Mouse (Mus musculus) heart, embryonic 14.5 days (tissue): ENCODE data around the gene Tmem204. TPM values are rescaled to one million over a fixed set of nuclear protein-coding genes. Genes with fewer than 3 reads are reported as not detected.

Experiments
- ATAC-seq: fragments of 200-750 bp; cut with Nextera tagmentation; 2 replicates; pipeline ENCODE4 v1.8.0; 2017; ENCODE audit warnings: low read depth, moderate TSS enrichment; ENCODE audit not compliant: insufficient number of reproducible peaks, insufficient read depth, low FRiP score
- H3K27ac ChIP-seq, 2 experiments: fragments of 200-500 bp in 1 of 2; fragments of 300-500 bp in 1 of 2; sonication (generic) in 1 of 2; replicated peaks in 1 of 2; 2 replicates each; pipeline ENCODE4 v1.5.1; 2012 to 2014; ENCODE audit warnings: low read depth in 2 of 2, low read length in 2 of 2, control low read depth in 1 of 2, mild to moderate bottlenecking in 1 of 2, mixed read lengths in 1 of 2; ENCODE audit not compliant: control insufficient read depth in 1 of 2, insufficient read depth in 1 of 2
- H3K27me3 ChIP-seq: fragments of 300-500 bp; sonication (generic); 2 replicates; pipeline ENCODE4 v1.6.1; 2014; ENCODE audit warnings: mild to moderate bottlenecking, low read length, control low read depth; ENCODE audit not compliant: control insufficient read depth, insufficient read depth
- H3K36me3 ChIP-seq: fragments of 300-500 bp; sonication (generic); 2 replicates; pipeline ENCODE4 v1.6.1; 2014; ENCODE audit warnings: mild to moderate bottlenecking, control low read depth, low read length, mixed read lengths; ENCODE audit not compliant: control insufficient read depth, insufficient read depth
- H3K4me1 ChIP-seq, 2 experiments: fragments of 200-500 bp in 1 of 2; fragments of 300-500 bp in 1 of 2; sonication (generic) in 1 of 2; 2 replicates each; pipeline ENCODE4 v1.6.1; 2012 to 2014; ENCODE audit warnings: low read length in 2 of 2, control low read depth in 1 of 2, mixed read lengths in 1 of 2; ENCODE audit not compliant: control insufficient read depth in 2 of 2, insufficient read depth in 2 of 2
- H3K4me2 ChIP-seq: fragments of 300-500 bp; sonication (generic); 2 replicates; pipeline ENCODE4 v1.6.1; 2014; ENCODE audit warnings: mild to moderate bottlenecking, low read length
- H3K4me3 ChIP-seq, 2 experiments: fragments of 200-500 bp in 1 of 2; fragments of 300-500 bp in 1 of 2; sonication (generic) in 1 of 2; 2 replicates each; pipeline ENCODE4 v1.5.1; 2012 to 2014; ENCODE audit warnings: low read length in 2 of 2, mild to moderate bottlenecking in 2 of 2, control low read depth in 1 of 2, low read depth in 1 of 2, moderate library complexity in 1 of 2; ENCODE audit not compliant: control insufficient read depth in 1 of 2, insufficient read depth in 1 of 2
- H3K9ac ChIP-seq: fragments of 300-500 bp; sonication (generic); 2 replicates; pipeline ENCODE4 v1.6.1; 2014; ENCODE audit warnings: mild to moderate bottlenecking, low read length
- H3K9me3 ChIP-seq: fragments of 300-500 bp; sonication (generic); 2 replicates; pipeline ENCODE4 v1.6.1; 2016; ENCODE audit warnings: low read length, control low read depth; ENCODE audit not compliant: control insufficient read depth
- WGBS: fragments of 180-500 bp; shearing (Covaris S2); extraction: QIAGEN DNeasy Blood & Tissue Kit; methylation state at CpG from one replicate; pipeline ENCODE4 v1.1.7; 2014; 5-methylcytosine and 5-hydroxymethylcytosine counted together
- polyA plus RNA-seq: library from polyadenylated mRNA; unstranded; fragments of >200 nt; fragmentation: Nextera tagmentation; extraction: Ambion mirVana; gene quantifications from 2 replicates; pipeline ENCODE4 v1.2.1, GENCODE M21; 2014

Gene Tmem204
- polyA plus RNA-seq, 1 experiment from 2014 or later: 19.5 TPM

DNA sequence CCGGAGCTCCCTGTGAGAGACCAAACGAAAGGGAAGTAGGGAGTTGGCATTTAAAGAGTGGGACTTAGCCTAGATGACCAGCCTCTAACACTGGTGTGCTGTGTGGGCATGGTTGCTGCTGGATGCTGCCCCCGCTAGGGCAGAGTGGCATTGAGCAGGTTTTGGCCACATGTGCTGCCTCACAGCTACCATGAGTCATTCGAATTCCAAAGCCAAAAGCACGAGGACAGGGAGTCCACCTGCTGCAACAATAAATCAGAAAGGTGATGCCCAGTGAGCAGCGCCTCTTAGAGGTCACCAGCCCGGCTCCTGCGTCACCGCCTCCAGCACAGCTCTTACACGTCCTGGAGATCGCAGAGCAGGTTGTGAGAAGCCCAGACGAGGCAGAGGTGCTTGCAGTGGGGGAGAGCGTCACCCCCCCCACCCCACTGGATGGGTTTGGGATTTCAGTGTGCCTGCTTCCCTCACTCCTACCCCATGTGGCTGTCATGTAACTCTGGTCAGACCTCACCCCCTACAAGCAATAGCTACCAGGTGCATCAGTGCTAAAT lies 1.5 kb upstream of the Tmem204 start:
- Histone ChIP-seq H3K27ac (peak overlapping the region in 1 of 2 experiments; percentile 81; a peak in 1 of 4 replicates), H3K36me3 (0 out of 2 replicates have a peak, but pooled peaks cover 8% of the 10 kb centered on the region), H3K4me3 (no peak overlapping the region), H3K9me3 (no peaks in the 10 kb centered on the region), H3K27me3 (no peaks in the 10 kb centered on the region), H3K9ac (no peak overlapping the region), H3K4me1 (peaks cover 35 to 38% of the 10 kb centered on the region in 2 experiments), H3K4me2 (no peak overlapping the region)
- WGBS: 74% methylated on average over 13 of the region's 13 CpGs
- ATAC-seq: no peak

DNA sequence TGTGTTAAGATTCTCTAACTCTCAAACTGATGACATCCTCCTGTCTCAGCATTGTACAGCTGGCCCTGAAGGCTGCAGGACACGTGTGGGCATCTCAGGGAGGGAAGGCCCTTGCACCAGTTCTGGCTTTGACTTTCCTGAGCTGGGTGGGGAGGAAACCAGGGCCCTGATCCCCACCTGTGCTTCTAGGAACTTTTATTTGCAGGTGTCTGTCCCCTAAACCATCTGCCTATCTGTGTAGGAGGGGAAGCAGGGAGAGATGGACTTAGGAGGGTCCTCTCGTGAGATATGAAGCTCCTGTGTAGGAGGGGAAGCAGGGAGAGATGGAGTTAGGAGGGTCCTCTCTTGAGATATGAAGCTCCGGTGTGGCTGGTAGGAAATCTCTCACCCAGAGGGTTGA lies 504 bp downstream of the Tmem204 start:
- H3K4me2 ChIP-seq: 0 out of 2 replicates have a peak overlapping the region, but pooled peaks have one; percentile 8
- H3K27me3 ChIP-seq: no peaks in the 10 kb centered on the region
- peaks cover 34 to 46% of the 10 kb centered on the region in 2 experiments for H3K4me1 ChIP-seq
- 27% methylated on average over 3 of the region's 3 CpGs for WGBS
- ATAC-seq: no peak
- H3K27ac ChIP-seq: peak overlapping the region; percentile 65 to 81
- H3K9me3 ChIP-seq: no peaks in the 10 kb centered on the region
- H3K4me3 ChIP-seq: no peak overlapping the region
- H3K9ac ChIP-seq: no peak overlapping the region
- 0 out of 2 replicates have a peak, but pooled peaks cover 3% of the 10 kb centered on the region for H3K36me3 ChIP-seq

DNA sequence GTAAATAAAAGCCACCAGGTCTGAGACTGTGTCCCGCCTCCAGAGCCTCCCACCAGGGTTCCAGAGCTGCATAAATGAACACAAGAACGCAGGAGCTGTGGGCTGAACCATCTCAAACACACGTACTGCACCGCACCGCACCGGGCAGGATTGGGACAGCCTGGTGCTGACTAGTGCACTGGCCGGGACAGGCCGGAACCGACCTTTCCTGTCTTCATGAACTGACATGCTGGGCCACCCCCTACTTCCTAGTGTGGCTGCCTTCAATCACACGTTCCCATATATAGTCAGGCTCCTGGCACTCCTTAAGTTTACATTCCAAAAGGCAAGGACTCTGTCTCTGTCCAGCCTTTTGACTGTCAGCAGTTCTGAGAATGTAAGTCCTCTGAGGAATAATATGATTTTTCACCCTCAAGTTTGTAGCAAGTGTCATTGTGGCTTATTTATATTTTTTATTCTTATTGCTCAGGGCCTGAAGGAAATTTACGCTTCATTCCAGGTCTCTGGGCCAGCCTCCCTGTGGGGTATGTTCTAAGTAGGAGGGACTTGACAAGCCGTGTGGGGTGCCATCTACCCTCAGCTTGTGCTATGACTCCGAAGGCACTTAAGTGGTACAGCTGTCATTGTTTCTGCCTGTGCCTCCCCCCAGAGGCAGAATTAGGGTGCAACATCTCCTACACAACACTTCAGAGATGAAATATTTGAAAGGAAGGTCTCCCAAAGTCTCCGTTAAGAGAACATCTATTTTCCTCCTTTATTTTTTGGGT lies 1.1 kb downstream of the Tmem204 start:
- peaks cover 37 to 49% of the 10 kb centered on the region in 2 experiments for H3K4me1 ChIP-seq
- peak overlapping the region; percentile 60 for H3K4me2 ChIP-seq
- no peak overlapping the region for H3K4me3 ChIP-seq
- WGBS: 31% methylated on average over 14 of the region's 14 CpGs
- peak overlapping the region; percentile 50 for H3K9ac ChIP-seq
- H3K36me3 ChIP-seq: no peaks in the 10 kb centered on the region
- peak overlapping the region; percentile 65 to 81 for H3K27ac ChIP-seq
- H3K9me3 ChIP-seq: no peaks in the 10 kb centered on the region
- no peaks in the 10 kb centered on the region for H3K27me3 ChIP-seq
- peak; percentile 43; the same call in 1 of the 2 replicates for ATAC-seq

DNA sequence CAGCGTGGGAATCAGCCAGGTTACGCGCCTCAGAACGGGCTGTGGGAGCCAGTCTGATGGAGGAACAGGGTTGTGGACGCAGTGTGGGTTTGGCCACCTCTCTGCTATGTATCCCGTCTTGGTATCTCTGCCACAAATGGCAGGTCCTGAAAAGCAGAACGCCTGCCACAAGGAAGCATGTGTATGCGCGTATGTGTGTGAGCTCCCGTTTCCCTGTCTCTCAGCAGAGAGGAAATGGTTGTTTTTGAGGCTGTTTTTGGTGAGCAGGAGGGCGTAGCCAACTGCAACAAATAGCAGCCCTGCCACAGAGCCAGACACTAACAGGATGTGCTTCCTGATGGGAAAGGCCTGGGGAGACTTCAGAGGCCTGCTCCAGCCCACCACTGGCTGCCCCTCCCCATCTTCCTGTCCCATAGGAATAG lies 2.4 kb downstream of the Tmem204 start:
- no peaks in the 10 kb centered on the region for H3K9me3 ChIP-seq
- ATAC-seq: peak; percentile 36; the same call in 1 of the 2 replicates
- H3K27ac ChIP-seq: peak overlapping the region; percentile 74 to 81
- peaks cover 9% of the 10 kb centered on the region; the same call in 1 of the 2 replicates for H3K36me3 ChIP-seq
- peak overlapping the region; percentile 45 to 47 for H3K4me3 ChIP-seq
- peak overlapping the region; percentile 60 for H3K4me2 ChIP-seq
- H3K27me3 ChIP-seq: no peaks in the 10 kb centered on the region
- H3K4me1 ChIP-seq: peaks cover 37 to 49% of the 10 kb centered on the region in 2 experiments
- peak overlapping the region; percentile 72 for H3K9ac ChIP-seq
- WGBS: 56% methylated on average over 11 of the region's 11 CpGs

DNA sequence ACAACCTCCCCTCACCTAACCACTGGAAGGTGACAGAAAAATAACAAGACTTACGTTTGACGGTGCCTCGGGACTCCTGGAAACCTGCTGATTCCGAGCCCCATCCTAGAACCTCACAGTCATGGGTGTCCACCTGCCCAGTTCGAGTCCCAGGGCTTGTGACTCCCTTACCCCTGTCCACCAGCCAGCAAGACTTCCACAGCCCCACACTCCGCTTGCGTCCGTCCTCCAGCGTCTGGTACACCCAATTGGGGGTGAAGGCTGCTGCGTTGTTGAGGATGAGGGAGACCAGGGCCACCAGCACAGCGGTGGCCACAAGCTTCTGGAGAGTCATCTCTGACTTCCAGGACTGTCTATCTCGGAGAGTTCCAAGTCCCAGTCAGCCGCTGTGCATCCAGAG lies 3.2 kb downstream of the Tmem204 start:
- peaks cover 37 to 49% of the 10 kb centered on the region in 2 experiments for H3K4me1 ChIP-seq
- H3K4me2 ChIP-seq: peak overlapping the region; percentile 60
- H3K4me3 ChIP-seq: peak overlapping the region; percentile 45 to 47
- H3K9ac ChIP-seq: peak overlapping the region; percentile 72
- WGBS: 73% methylated on average over 13 of the region's 13 CpGs
- ATAC-seq: no peak
- no peaks in the 10 kb centered on the region for H3K27me3 ChIP-seq
- H3K9me3 ChIP-seq: no peaks in the 10 kb centered on the region
- peaks cover 9% of the 10 kb centered on the region; the same call in 1 of the 2 replicates for H3K36me3 ChIP-seq
- H3K27ac ChIP-seq: peak overlapping the region; percentile 74 to 81

DNA sequence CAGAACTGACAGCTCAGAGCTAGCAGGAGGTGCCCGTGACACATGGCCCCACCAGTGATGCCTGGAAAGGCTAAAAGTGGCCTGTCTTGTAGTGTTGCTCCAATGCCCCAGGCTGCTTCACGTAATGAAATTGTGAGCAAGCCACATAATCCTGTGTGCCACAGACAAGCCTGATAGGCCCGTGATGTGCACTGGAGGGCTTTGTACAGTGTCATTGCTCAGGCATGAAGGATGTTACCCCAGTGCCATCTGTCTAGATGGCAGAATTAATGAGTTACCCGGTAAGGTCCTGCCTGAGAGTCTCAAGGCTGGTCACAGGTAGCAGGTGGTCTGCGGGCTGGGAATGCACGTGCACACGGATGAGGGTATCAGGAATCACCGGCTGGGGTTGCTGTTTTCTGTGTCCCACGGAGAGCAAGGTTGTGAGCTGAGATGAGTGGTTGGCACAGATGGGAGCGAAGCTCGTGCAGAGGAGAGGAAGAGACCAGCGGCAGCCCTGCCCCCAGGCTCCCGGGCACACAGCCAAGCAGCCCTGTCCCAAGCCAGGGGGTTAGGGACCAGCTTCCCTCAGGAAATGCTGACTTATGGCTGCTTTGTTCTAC lies 5.5 kb downstream of the Tmem204 start:
- Histone ChIP-seq H3K4me3 (peak overlapping the region; percentile 14; a peak in 2 of 4 replicates), H3K9ac (peak overlapping the region; percentile 72), H3K36me3 (peaks cover 9% of the 10 kb centered on the region; the same call in 1 of the 2 replicates), H3K4me2 (peak overlapping the region; percentile 60), H3K27ac (peak overlapping the region in 1 of 2 experiments; percentile 68; a peak in 1 of 4 replicates), H3K27me3 (no peaks in the 10 kb centered on the region), H3K9me3 (no peaks in the 10 kb centered on the region), H3K4me1 (peaks cover 24 to 36% of the 10 kb centered on the region in 2 experiments)
- ATAC-seq: peak; percentile 49; the same call in 1 of the 2 replicates
- WGBS: 43% methylated on average over 13 of the region's 13 CpGs

DNA sequence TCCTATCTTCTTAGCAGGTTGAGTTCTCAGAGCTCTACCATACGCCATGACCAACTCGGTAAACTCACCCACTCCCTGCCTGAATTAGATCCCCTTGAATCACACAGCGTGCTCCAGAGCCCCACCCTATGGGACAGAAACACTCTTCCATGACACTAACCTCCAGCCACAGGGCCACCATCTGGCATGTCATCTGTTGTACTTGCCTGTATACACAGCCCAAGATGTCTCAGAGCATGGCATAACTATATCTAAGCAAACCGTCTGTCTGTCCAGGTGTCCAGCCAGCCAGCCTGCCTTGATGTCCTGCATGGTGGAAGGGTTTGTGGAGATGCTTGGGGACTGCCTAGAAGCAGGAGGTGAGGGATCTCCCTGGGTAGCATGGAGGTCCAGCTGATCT lies 6.5 kb downstream of the Tmem204 start:
- no peaks in the 10 kb centered on the region for H3K9me3 ChIP-seq
- H3K9ac ChIP-seq: no peak overlapping the region
- WGBS: 86% methylated on average over 4 of the region's 4 CpGs
- H3K27ac ChIP-seq: no peak overlapping the region
- no peak overlapping the region for H3K4me3 ChIP-seq
- ATAC-seq: no peak
- H3K27me3 ChIP-seq: no peaks in the 10 kb centered on the region
- peaks cover 9% of the 10 kb centered on the region; the same call in 1 of the 2 replicates for H3K36me3 ChIP-seq
- H3K4me1 ChIP-seq: peaks cover 20 to 30% of the 10 kb centered on the region in 2 experiments
- H3K4me2 ChIP-seq: peak overlapping the region; percentile 60; the same call in 1 of the 2 replicates
